Mouse (Mus musculus) liver, embryonic 14.5 days (tissue): ENCODE measurements around the gene Pgp. TPM values are rescaled to one million over a fixed set of nuclear protein-coding genes. Genes with fewer than 3 reads are reported as not detected.

Source experiments
- ATAC-seq: fragments of 200-750 bp; cut with Nextera tagmentation; 2 replicates; pipeline ENCODE4 v1.8.0; 2017; ENCODE audit warnings: moderate number of reproducible peaks, mild to moderate bottlenecking, moderate library complexity; ENCODE audit not compliant: insufficient read depth
- DNase-seq, 3 experiments: peaks; one replicate each; pipeline ENCODE4 v3.0.0-alpha.2; 2012 to 2013; ENCODE audit warnings: low read depth in 3 of 3, low spot score in 3 of 3
- H3K27ac ChIP-seq: fragments of 300-500 bp; sonication (generic); 2 replicates; pipeline ENCODE4 v1.5.1; 2014; ENCODE audit warnings: moderate library complexity, mild to moderate bottlenecking, control low read depth, inconsistent platforms
- H3K27me3 ChIP-seq: fragments of 300-500 bp; sonication (generic); 2 replicates; pipeline ENCODE4 v1.6.1; 2014; ENCODE audit warnings: mild to moderate bottlenecking, low read length, moderate library complexity; ENCODE audit not compliant: control insufficient read depth, insufficient read depth
- H3K36me3 ChIP-seq: fragments of 300-500 bp; sonication (generic); replicated peaks from 2 replicates; pipeline ENCODE4 v1.6.1; 2014; ENCODE audit warnings: low read depth; ENCODE audit not compliant: control insufficient read depth, insufficient read depth
- H3K4me1 ChIP-seq, 2 experiments: fragments of 200-500 bp in 1 of 2; fragments of 300-500 bp in 1 of 2; sonication (generic) in 1 of 2; replicated peaks; 2 replicates each; pipeline ENCODE4 v1.6.1; 2012 to 2014; ENCODE audit warnings: antibody characterized with exemption in 1 of 2, inconsistent platforms in 1 of 2, low read length in 1 of 2; ENCODE audit not compliant: control insufficient read depth in 2 of 2, insufficient read depth in 2 of 2
- H3K4me2 ChIP-seq: fragments of 300-500 bp; sonication (generic); 2 replicates; pipeline ENCODE4 v1.6.1; 2014; ENCODE audit warnings: low read depth, mild to moderate bottlenecking, control low read depth, moderate library complexity
- H3K4me3 ChIP-seq, 2 experiments: fragments of 200-500 bp in 1 of 2; fragments of 300-500 bp in 1 of 2; sonication (generic) in 1 of 2; 2 replicates each; pipeline ENCODE4 v1.5.1; 2012 to 2014; ENCODE audit warnings: low read depth in 2 of 2, low read length in 2 of 2, mild to moderate bottlenecking in 2 of 2, control low read depth in 1 of 2, inconsistent platforms in 1 of 2, moderate library complexity in 1 of 2; ENCODE audit not compliant: insufficient read depth in 1 of 2
- H3K9ac ChIP-seq: fragments of 300-500 bp; sonication (generic); replicated peaks from 2 replicates; pipeline ENCODE4 v1.6.1; 2014; ENCODE audit warnings: mild to moderate bottlenecking, control low read depth, moderate library complexity
- H3K9me3 ChIP-seq: fragments of 300-500 bp; sonication (generic); 2 replicates; pipeline ENCODE4 v1.6.1; 2016; ENCODE audit warnings: low read length, mixed read lengths; ENCODE audit not compliant: control insufficient read depth
- CTCF ChIP-seq: IDR thresholded peaks from 2 replicates; pipeline ENCODE4 v1.5.1; 2016; ENCODE audit warnings: antibody characterized with exemption, low read depth, control low read depth
- EP300 ChIP-seq: IDR thresholded peaks from 2 replicates; pipeline ENCODE4 v1.6.1; 2016; ENCODE audit warnings: antibody characterized with exemption, low read depth
- WGBS: fragments of 180-500 bp; shearing (Covaris S2); extraction: QIAGEN DNeasy Blood & Tissue Kit; methylation state at CpG from one replicate; pipeline ENCODE4 v1.1.7; 2014; ENCODE audit not compliant: insufficient replicate concordance; 5-methylcytosine and 5-hydroxymethylcytosine counted together
- polyA plus RNA-seq, 2 experiments: library from polyadenylated mRNA; depleted of rRNA in 1 of 2; stranded (reverse) in 1 of 2; unstranded in 1 of 2; fragments of >200 nt; fragmentation: Nextera tagmentation in 1 of 2; extraction: Ambion mirVana in 1 of 2; gene quantifications; 2 replicates each; pipeline versions ENCODE4 v1.2.1 to v1.2.3; 2012 to 2014

Gene Pgp
- polyA plus RNA-seq, 2 experiments = 37.9 to 70.4 TPM

DNA sequence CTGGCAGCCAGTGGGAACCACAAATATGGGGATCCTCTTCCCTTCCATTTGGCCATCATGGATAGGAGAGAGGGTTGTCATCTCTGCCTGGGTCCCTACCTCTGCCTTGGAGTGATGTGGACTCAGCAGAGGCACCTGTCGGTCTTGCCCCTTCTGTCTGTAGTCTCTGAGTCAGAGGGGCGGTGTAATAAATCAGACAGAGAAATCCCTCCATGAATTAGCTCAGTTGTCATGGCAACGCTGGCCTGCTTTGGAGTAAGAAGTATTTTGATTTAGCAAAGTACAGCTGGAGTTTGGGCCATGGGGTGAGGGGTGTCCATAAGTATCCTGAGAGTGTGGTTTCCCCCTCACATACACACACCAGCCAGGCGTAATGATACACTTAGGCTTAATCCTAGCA lies 20.2 kb downstream of the Pgp start:
- H3K36me3 ChIP-seq = no peaks in the 10 kb centered on the region
- no peak for TF ChIP-seq EP300
- no peak for TF ChIP-seq CTCF
- DNase-seq (no peak), ATAC-seq (no peak)
- H3K27me3 ChIP-seq = peaks cover 44% of the 10 kb centered on the region
- no peaks in the 10 kb centered on the region for H3K4me1 ChIP-seq
- H3K9ac ChIP-seq = no peak overlapping the region
- H3K27ac ChIP-seq = no peak overlapping the region
- no peak overlapping the region for H3K4me3 ChIP-seq
- H3K4me2 ChIP-seq = no peak overlapping the region
- H3K9me3 ChIP-seq = no peaks in the 10 kb centered on the region
- WGBS = 69% methylated on average over 4 of the region's 4 CpGs

DNA sequence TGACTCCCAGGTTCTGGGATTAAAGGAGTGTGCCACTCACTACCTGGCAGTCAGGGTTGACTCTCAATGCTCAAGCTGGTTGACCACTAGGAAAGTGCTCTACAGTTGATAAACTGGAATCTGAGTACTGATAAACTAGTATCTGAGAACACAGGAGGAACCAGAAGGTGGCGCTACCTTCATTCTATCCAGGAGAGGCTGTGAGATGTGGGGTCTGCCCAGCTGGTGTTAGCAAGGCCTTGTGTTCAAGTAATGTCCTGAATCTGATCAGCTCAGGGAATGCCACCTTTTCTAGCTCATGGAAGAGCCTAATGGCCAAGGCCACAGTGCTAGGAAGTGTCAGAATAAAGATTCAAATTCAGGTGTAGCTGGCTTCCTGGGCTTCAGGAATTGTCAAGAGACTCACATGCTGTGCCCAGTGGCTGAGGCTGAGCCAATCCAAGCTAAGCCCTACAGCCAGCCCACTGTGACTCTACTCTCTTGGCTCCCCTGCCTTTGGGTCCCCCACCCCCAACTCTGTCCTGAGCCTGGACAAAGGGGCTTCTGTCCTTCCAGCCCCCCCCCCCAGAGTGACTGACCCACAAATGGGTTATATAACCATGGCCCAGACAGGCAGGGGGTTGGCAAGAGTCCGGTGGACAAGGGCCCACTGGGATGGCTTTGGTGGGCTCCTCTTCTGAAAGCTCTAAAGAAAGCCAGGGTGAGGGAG lies 24.6 kb downstream of the Pgp start:
- 44% methylated on average over 2 of the region's 2 CpGs for WGBS
- Histone ChIP-seq H3K9me3 (no peaks in the 10 kb centered on the region), H3K36me3 (no peaks in the 10 kb centered on the region), H3K4me3 (no peak overlapping the region), H3K4me2 (no peak overlapping the region), H3K4me1 (no peaks in the 10 kb centered on the region), H3K9ac (no peak overlapping the region), H3K27ac (no peak overlapping the region), H3K27me3 (peaks cover 11% of the 10 kb centered on the region)
- TF ChIP-seq EP300 = no peak
- TF ChIP-seq CTCF = peak; percentile 79
- ATAC-seq (no peak), DNase-seq (peak in 2 of 3 experiments; percentile 30 to 41)

- no peak overlapping the region for H3K9ac ChIP-seq
- WGBS = 75% methylated on average over 3 of the region's 3 CpGs
Measured at GRCm38 (mm10) chr17:24495443-24495842, 25.3 kb downstream of the Pgp start.

GRCm38 (mm10) chr17:24496026-24496425 lies 25.8 kb downstream of the Pgp start:
- ATAC-seq (no peak), DNase-seq (no peak)
- Histone ChIP-seq H3K27ac (no peak overlapping the region), H3K4me3 (no peak overlapping the region), H3K27me3 (no peaks in the 10 kb centered on the region), H3K4me2 (no peak overlapping the region), H3K9me3 (no peaks in the 10 kb centered on the region), H3K9ac (no peak overlapping the region), H3K4me1 (no peaks in the 10 kb centered on the region), H3K36me3 (no peaks in the 10 kb centered on the region)
- TF ChIP-seq EP300 (no peak), CTCF (no peak)
- 24% methylated on average over 1 of the region's 1 CpGs for WGBS

More at GRCm38 (mm10) chr17:24495443-24495842, 25.3 kb downstream of the Pgp start:
- Histone ChIP-seq H3K4me2 (no peak overlapping the region), H3K9me3 (no peaks in the 10 kb centered on the region), H3K27me3 (peaks cover 5% of the 10 kb centered on the region; the same call in 1 of the 2 replicates), H3K4me3 (no peak overlapping the region), H3K4me1 (no peaks in the 10 kb centered on the region), H3K27ac (no peak overlapping the region), H3K36me3 (no peaks in the 10 kb centered on the region)
- ATAC-seq (no peak), DNase-seq (no peak)
- TF ChIP-seq EP300 (no peak), CTCF (no peak)

- WGBS = 36% methylated on average over 11 of the region's 11 CpGs
- no peak for ATAC-seq
- H3K27ac ChIP-seq = no peak overlapping the region
- no peak overlapping the region for H3K9ac ChIP-seq
- no peaks in the 10 kb centered on the region for H3K9me3 ChIP-seq
- TF ChIP-seq CTCF = peak; percentile 67
- TF ChIP-seq EP300 = no peak
- no peak overlapping the region for H3K4me2 ChIP-seq
- H3K4me3 ChIP-seq = no peak overlapping the region
- no peaks in the 10 kb centered on the region for H3K4me1 ChIP-seq
- no peaks in the 10 kb centered on the region for H3K27me3 ChIP-seq
- no peaks in the 10 kb centered on the region for H3K36me3 ChIP-seq
- no peak for DNase-seq
Measured at GRCm38 (mm10) chr17:24502208-24502607, 32.0 kb downstream of the Pgp start.
